Mouse (Mus musculus): ENCODE data around the gene Zfand4. TPM values are rescaled to one million over a fixed set of nuclear protein-coding genes. Genes with fewer than 3 reads are reported as not detected.

The Zfand4 gene
- polyA plus RNA-seq, 1 experiment from 2014 or later: 6.7 TPM

- Histone ChIP-seq H3K4me2 (ENCODE audit: low read depth, low read length) (no peak overlapping the region), H3K9ac (replicated peaks; ENCODE audit: low read depth, low read length) (no peak overlapping the region), H3K9me3 (ENCODE audit: control insufficient read depth, low read length) (no peaks in the 10 kb centered on the region), H3K4me3 (ENCODE audit: low read depth, low read length) (no peak overlapping the region), H3K27ac (ENCODE audit: low read depth, low read length) (no peak overlapping the region), H3K36me3 (ENCODE audit: control insufficient read depth, insufficient read depth, low read length) (no peaks in the 10 kb centered on the region), H3K4me1 (ENCODE audit: control insufficient read depth, insufficient read depth, low read length) (no peaks in the 10 kb centered on the region), H3K27me3 (ENCODE audit: control insufficient read depth, insufficient read depth, low read length) (no peaks in the 10 kb centered on the region)
- 95% methylated on average over 1 of the region's 1 CpGs for WGBS
- no peak for ATAC-seq (ENCODE audit: low read depth)
These were observed 110.1 kb downstream of the Zfand4 start for GRCm38 (mm10) chr6:116374136-116374535.

DNA sequence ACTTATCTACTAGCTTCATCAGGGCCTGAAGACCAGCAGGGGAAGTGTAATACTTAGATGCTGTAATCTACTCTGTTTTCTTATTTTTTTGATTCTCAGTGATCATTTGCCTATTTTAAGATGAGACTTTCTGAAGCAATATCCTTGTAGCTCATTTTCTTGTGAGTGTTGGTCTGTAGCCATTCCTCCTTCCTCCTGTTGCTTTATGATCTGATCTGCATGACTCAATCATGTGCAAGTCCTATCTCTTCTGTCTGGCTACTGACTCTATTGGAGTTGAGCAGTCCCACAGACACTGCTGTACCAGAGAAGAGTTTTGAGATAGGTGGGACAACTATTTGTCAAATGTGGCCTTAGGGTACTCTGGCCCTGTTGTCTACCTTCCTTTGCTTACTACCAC, 110.6 kb downstream of the Zfand4 start:
- Histone ChIP-seq H3K4me3 (ENCODE audit: low read depth, low read length) (no peak overlapping the region), H3K4me1 (ENCODE audit: control insufficient read depth, insufficient read depth, low read length) (no peaks in the 10 kb centered on the region), H3K36me3 (ENCODE audit: control insufficient read depth, insufficient read depth, low read length) (no peaks in the 10 kb centered on the region), H3K27me3 (ENCODE audit: control insufficient read depth, insufficient read depth, low read length) (no peaks in the 10 kb centered on the region), H3K4me2 (ENCODE audit: low read depth, low read length) (no peak overlapping the region), H3K27ac (ENCODE audit: low read depth, low read length) (no peak overlapping the region), H3K9ac (replicated peaks; ENCODE audit: low read depth, low read length) (no peak overlapping the region), H3K9me3 (ENCODE audit: control insufficient read depth, low read length) (no peaks in the 10 kb centered on the region)
- no peak for ATAC-seq (ENCODE audit: low read depth)

DNA sequence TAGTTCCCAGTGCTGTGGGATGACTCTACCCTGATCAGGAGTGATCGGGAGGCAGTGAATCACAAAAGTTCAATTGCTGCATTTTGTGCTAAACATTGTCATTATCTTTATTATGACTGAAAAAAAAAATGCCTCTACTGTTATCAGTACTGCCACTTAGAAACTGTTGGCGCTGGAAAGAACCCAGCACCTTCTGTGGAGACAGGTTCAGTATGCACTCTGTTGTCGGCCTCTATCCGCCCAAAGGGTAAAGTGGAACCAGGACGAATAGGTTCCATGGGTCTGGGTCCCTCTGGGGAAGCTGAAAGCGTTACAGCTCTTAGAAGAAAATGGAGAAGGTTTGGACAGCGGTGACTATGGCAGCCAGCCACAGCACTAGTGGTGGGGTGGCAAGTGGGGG, 114.9 kb downstream of the Zfand4 start:
- H3K4me1 ChIP-seq (ENCODE audit: control insufficient read depth, insufficient read depth, low read length): no peaks in the 10 kb centered on the region; the same call in 1 of the 2 replicates
- H3K27me3 ChIP-seq (ENCODE audit: control insufficient read depth, insufficient read depth, low read length): no peaks in the 10 kb centered on the region
- H3K36me3 ChIP-seq (ENCODE audit: control insufficient read depth, insufficient read depth, low read length): no peaks in the 10 kb centered on the region
- no peak overlapping the region for H3K4me3 ChIP-seq (ENCODE audit: low read depth, low read length)
- no peak overlapping the region for H3K4me2 ChIP-seq (ENCODE audit: low read depth, low read length)
- H3K9me3 ChIP-seq (ENCODE audit: control insufficient read depth, low read length): no peaks in the 10 kb centered on the region
- WGBS: 89% methylated on average over 7 of the region's 7 CpGs
- no peak overlapping the region for H3K9ac ChIP-seq (replicated peaks; ENCODE audit: low read depth, low read length)
- H3K27ac ChIP-seq (ENCODE audit: low read depth, low read length): no peak overlapping the region
- no peak for ATAC-seq (ENCODE audit: low read depth)

Other genes with a start within 250 kb of the Zfand4 start
- gene Tmcc1, start 70.7 kb upstream of the Zfand4 start, polyA plus RNA-seq (2014; fragmentation: Nextera tagmentation; extraction: Ambion mirVana): 27.2 and 28.4 TPM in 2 replicates
- 65.6 and 74.1 TPM in 2 replicates for gene Washc2, start 56.2 kb upstream of the Zfand4 start, polyA plus RNA-seq (2014; fragmentation: Nextera tagmentation; extraction: Ambion mirVana)
- gene March8, start 73.8 kb downstream of the Zfand4 start, polyA plus RNA-seq (2014; fragmentation: Nextera tagmentation; extraction: Ambion mirVana): 64.0 and 72.8 TPM in 2 replicates
- gene Alox5, start 197.0 kb downstream of the Zfand4 start, polyA plus RNA-seq (2014; fragmentation: Nextera tagmentation; extraction: Ambion mirVana): 0.72 and 0.88 TPM in 2 replicates
- not detected in 2 replicates for gene Olfr211, start 224.9 kb downstream of the Zfand4 start, polyA plus RNA-seq (2014; fragmentation: Nextera tagmentation; extraction: Ambion mirVana)
- gene Olfr212, start 242.3 kb downstream of the Zfand4 start, polyA plus RNA-seq (2014; fragmentation: Nextera tagmentation; extraction: Ambion mirVana): 0.17 TPM in 1 of 2 replicates, not detected in the other